Mouse (Mus musculus): ENCODE data around the gene Accs. TPM values are rescaled to one million over a fixed set of nuclear protein-coding genes. Genes with fewer than 3 reads are reported as not detected.

Accs gene
- polyA plus RNA-seq, 1 experiment: 13.2 TPM

GRCm38 (mm10) chr2:93858845-93859244 lies 9.1 kb upstream of the Accs start:
- no peak for DNase-seq (ENCODE audit: low read depth)

DNA sequence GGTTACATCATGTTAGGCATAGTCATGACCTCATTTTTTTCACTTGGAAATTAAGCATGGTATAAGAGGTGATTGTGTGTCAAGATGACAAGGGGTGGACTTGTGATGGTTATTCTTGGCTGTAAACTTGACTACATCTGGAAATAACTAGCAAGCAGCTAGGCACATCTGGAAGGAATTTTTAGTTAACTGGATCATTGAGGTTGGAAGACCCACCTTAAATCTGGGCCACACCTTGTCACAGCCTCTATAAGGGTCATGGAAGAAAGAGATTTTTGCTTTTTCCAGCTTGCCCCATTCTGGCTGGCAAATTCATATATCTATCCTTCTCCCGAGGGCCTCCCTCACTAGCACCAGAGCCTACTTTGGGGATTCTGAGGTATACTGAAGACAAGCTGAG lies 1.6 kb upstream of the Accs start:
- DNase-seq (ENCODE audit: low read depth): no peak

GRCm38 (mm10) chr2:93850317-93850944 lies 688 bp upstream of the Accs start:
- no peak for DNase-seq (ENCODE audit: low read depth)

- DNase-seq (ENCODE audit: low read depth): no peak
These were observed 8.4 kb downstream of the Accs start for GRCm38 (mm10) chr2:93841349-93841748.

DNA sequence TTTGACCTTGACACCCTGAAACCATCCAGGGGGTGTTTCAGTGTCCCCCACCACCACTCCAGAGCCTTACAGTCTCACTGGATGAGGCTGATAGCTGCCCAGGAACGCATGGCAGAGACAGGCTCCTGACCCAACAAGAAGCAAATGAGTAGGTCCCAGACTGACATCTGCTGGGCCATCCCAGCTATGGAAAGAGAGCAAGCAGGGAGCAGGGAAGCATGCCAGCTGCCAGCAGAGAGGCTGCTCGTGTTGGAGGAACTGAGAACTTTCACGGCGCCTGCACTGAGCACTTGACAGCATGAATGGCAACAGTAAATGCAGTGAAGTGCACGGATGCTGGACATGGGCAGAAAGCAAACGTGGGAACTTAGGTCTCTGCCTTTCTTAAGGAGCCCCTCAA lies 9.6 kb downstream of the Accs start:
- no peak for DNase-seq (ENCODE audit: low read depth)

- no peak for DNase-seq (ENCODE audit: low read depth)
These were observed 10.8 kb downstream of the Accs start for GRCm38 (mm10) chr2:93838931-93839330.

DNA sequence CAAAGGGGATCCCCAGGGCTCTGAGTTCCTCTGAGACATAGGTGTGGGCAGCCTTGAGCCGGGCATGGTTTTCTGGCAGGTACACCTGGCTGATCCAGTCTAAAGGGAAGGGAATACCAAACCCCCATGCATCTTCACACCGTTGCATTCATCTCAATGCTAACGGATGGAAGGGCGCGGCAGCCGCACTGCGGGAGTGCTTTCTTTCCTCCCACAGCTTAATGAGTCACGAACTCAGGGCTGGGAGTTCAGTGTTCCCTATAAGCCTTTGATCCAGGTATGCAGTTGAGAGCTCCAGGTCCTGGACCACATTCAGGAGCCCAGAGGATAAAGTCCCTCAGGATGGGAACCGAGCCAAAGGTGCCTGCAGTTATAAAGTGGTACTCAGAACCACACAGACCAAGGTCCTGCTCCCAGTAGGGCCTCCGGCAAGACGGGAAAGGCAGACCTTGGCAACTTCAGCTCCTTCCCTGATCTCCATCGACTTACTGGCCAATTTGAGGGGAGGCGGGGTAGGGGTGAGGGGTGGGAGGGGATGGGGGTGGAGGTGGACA lies 13.4 kb downstream of the Accs start:
- no peak for DNase-seq (ENCODE audit: low read depth)

DNA sequence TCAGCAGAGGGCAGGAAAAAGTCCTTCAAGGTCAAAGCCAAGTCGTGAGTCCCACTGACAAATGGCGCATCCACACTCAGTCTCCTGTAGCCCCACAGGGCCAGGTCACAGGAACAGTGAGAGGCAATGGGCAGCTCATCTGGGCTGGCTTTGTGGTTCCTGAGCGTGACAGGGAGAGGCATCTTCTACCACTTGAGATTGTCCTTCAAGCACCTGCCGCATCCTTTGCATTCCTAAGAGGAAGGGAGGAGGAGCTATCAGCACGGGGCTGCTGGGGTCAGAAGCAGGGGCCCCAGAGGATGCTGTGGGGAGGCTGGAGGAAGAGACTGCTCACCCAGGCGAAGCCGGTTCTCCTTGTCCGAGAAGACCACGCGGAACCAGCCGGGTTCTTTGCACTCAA lies 14.1 kb downstream of the Accs start:
- DNase-seq (ENCODE audit: low read depth): no peak

GRCm38 (mm10) chr2:93823519-93823918 lies 26.2 kb downstream of the Accs start:
- DNase-seq (ENCODE audit: low read depth): peak; percentile 34

- DNase-seq (ENCODE audit: low read depth): no peak
These were observed 27.5 kb downstream of the Accs start, which contains the start of gene Ext2 for GRCm38 (mm10) chr2:93822045-93822749. Gene Ext2 (minus strand): TSS chr2:93822568.

DNA sequence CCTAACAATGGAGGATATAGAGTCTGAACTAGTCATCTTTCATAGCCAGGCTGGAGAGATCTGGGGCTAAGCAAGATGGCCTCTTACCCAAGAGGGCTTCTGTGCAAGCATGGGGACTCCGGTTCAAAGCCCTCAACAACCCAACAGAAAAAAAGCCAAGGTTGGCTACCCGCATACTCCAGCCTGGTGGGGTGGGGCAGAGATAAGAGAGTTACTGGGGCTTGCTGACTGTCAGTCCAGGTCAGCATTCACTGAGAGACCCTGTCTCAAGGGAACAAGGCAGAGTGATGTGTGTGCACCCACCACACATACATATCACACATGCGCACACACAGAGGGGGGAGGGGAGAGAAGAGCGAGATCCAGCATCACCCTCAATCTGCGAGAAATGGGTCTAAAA lies 32.0 kb downstream of the Accs start:
- no peak for DNase-seq (ENCODE audit: low read depth)

DNA sequence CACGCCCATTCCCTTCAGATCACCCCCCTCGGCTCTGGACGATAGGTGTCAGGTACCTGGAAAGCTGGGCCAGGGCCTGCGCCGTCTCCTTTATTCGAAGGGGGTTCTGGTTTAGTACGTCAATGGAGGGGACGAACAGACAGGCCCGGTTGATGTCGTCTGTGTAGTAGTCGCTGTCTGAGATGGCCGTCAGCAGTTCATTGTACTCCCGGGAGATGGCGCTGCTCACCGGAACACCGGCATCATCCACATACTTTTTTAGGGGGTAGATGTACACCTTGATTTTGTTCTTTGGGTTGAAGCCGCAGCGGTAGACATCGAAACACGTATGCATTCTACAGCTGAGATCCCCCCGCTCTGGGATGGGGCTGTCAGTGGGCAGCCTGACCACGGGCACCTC lies 36.4 kb downstream of the Accs start:
- DNase-seq (ENCODE audit: low read depth): no peak

DNA sequence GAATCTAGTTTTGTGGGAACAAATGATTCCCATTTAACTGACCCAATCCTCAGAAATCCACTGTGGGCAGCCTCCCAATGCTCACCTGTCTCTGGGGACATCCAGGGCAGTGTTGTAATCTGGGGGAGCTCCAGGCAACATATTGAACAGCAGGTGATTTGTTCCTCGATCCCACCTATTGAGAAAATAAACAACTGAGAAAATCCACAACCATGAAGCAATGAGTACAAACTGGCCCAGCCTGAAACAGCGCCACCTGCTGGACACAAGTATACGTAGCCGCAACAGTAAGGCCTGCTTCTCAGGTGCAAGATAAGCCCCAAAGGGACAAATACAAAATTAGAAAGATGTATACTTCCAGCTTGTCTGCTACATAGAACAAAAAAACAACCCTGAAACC lies 37.9 kb downstream of the Accs start:
- no peak for DNase-seq (ENCODE audit: low read depth)

GRCm38 (mm10) chr2:93809931-93810330 lies 39.8 kb downstream of the Accs start:
- DNase-seq (ENCODE audit: low read depth): no peak

DNA sequence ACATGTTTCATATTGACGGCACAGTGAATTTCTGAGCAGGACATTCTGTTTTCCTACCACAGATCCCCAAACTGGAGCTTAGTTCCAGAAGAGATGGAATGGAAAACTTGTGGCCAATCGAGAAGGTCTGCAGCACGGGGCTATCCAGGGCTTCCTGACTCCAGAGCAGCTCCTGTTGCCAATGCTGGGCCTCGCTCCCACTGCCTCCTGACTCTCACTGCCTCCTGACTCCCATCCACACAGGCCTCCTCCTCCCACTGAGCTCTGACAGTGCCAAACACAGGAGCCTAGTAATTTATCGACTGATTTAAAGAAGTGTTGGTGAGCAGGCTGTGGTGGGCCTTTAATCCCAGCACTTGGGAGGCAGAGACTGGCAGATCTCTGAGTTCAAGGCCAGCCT lies 41.7 kb downstream of the Accs start:
- no peak for DNase-seq (ENCODE audit: low read depth)

GRCm38 (mm10) chr2:93807440-93807839 lies 42.3 kb downstream of the Accs start:
- DNase-seq (ENCODE audit: low read depth): no peak

- no peak for DNase-seq (ENCODE audit: low read depth)
These were observed 43.1 kb downstream of the Accs start for GRCm38 (mm10) chr2:93806487-93807201.

GRCm38 (mm10) chr2:93805523-93805922 lies 44.2 kb downstream of the Accs start:
- DNase-seq (ENCODE audit: low read depth): no peak

DNA sequence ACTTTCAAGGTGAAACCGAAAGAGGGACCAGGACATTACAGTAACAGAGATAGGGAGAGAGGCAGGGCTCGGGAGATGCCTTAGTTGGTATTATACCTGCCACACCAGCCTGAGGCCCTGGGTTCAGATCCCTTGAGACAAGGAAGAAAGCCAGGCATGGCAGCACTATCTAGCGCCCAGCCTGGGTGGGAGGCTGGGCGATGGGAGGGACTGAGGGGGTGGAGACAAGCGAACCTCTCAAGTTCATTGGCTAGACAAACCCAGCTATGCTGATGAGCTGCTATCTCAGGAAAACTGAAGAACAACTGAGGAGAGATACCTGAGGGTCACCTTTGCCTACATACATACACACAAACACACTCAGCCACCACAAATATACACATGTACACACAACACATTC lies 44.7 kb downstream of the Accs start:
- no peak for DNase-seq (ENCODE audit: low read depth)

DNA sequence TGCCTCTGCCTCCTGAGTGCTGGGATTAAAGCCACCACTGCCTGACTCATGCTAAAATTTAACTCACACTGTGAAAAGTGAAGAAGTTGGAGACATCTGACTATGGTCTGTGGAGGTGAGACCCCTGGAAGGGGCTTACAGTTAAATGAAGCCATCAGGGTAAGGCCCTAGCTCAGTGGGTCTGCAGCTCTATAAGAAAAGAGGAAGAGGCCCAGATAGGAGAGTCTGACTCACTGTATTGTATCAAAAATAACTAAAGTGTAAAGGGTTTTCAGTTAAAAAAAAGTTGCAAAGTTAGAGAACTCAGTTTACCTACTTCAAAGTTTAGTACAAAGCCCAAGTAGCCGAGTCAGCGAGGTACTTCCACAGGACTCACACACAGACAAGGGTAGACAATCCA lies 46.8 kb downstream of the Accs start:
- DNase-seq (ENCODE audit: low read depth): no peak

DNA sequence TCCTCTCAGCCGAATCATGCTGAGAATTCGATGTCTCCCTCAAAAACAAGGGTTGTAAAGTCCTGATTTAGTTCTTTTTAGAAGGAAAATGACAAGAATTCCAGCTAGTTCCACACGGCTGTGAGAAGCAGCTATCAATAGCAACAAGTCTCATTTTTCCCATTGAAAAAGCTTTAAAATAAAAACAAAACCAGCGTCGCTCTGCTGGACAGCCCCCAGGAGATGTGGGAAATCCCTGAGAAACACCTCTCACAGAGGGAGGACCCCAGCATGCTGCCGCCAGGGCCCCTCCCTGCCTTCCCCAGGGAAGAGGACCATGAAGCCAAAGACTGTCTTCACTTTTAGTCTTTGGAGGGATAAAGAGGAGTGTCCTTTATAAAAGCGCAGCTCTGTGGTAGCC lies 48.6 kb downstream of the Accs start:
- DNase-seq (ENCODE audit: low read depth): no peak

DNA sequence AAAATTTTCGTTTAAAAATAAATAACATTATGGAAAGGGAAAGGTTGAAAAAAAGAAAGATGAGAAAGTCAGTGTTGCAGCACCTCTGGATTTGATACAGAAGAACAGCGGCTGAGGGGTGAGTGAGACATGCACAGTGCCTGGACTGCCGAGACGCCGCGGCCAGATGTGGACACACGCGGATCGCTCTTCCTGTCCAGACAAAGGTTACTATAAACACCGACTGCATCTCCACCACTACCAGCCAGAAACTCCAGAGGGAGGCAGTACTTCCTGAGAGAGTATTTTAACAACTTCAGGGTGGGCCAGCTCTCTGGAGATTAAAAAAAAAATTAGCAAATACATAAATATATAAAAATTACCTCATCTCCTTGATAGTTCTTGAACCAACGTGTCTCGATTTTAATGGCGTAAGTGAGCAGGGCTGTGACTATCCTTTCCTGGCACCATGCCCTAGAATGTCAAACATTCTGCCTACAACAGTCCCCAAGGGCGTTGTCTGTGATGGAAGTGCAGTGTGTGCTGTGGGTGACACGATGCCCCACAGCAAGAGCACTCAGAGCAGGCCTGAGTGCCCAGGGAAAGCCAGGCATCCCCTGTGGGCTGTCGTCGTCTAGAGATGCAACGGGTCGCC lies 52.5 kb downstream of the Accs start:
- DNase-seq (ENCODE audit: low read depth): no peak
